Mouse (Mus musculus): Measurements from ENCODE around the gene Rplp0.

- TF ChIP-seq CTCF (IDR thresholded peaks at IDR 0.05; ENCODE audit: low read depth, low read length) (no peak), POLR2A (IDR thresholded peaks at IDR 0.05; ENCODE audit: borderline replicate concordance, low read depth, low read length) (no peak)
Measured at GRCm38 (mm10) chr5:115543509-115544253, 15.6 kb upstream of the Rplp0 start.

Data from bone marrow macrophage, adult 2 months (primary cell).